ENCODE assay signal across 8 mouse cellular contexts in genomic region chr12:91748241-91748865, GRCm38 (mm10). TPM values are rescaled to one million over a fixed set of nuclear protein-coding genes. Genes with fewer than 3 reads are reported as not detected.
A peak's percentile ranks its signal among the peaks of the same experiment; 100 is the strongest.
DNase-seq lines count a peak whose midpoint lies in the region; ATAC-seq and TF ChIP-seq lines count a peak whose summit lies in the region.

No protein-coding gene starts in this region.

- TF ChIP-seq CTCF in liver, embryonic 14.5 days (IDR thresholded peaks at IDR 0.05; ENCODE audit: low read depth): no peak

- peak overlapping the region; percentile 27; the same call in 1 of the 2 replicates for H3K9ac ChIP-seq in liver, embryonic 14.5 days (replicated peaks)

- TF ChIP-seq EP300 in liver, embryonic 14.5 days (IDR thresholded peaks at IDR 0.05; ENCODE audit: low read depth): 0 out of 2 replicates have a peak, but pooled peaks have one; percentile 7

- no peak for ATAC-seq in cerebellum, adult (ENCODE audit: insufficient number of reproducible peaks, low FRiP score, low TSS enrichment)
- ATAC-seq in granulocyte monocyte progenitor cell, adult 5-6 weeks (replicated peaks; ENCODE audit: poor library complexity, severe bottlenecking): peak; percentile 76
- peak; percentile 12 for ATAC-seq in liver, embryonic 14.5 days (ENCODE audit: insufficient read depth)

- peak; percentile 51 to 59 for DNase-seq in cerebellum, postnatal 10 days
- DNase-seq in lung, postnatal 25 days (ENCODE audit: low spot score): peak; percentile 18
- DNase-seq in lung, adult 18-20 months: no peak
- peak in 1 of 3 experiments; percentile 37 for DNase-seq in liver, embryonic 14.5 days (ENCODE audit: low read depth in 3 of 3, low spot score in 3 of 3)
- DNase-seq in embryo, embryonic 10.5 days (ENCODE audit: low spot score): no peak
- no peak for DNase-seq in thymus, postnatal 14 days

- peak overlapping the region; percentile 47 for H3K4me2 ChIP-seq in liver, embryonic 14.5 days (ENCODE audit: low read depth)

- no peaks in the 10 kb centered on the region for H3K9me3 ChIP-seq in liver, embryonic 14.5 days (ENCODE audit: control insufficient read depth, low read length)

- peak overlapping the region; percentile 55 for H3K27ac ChIP-seq in liver, embryonic 14.5 days

- H3K27me3 ChIP-seq in liver, embryonic 14.5 days (ENCODE audit: control insufficient read depth, insufficient read depth, low read length): no peaks in the 10 kb centered on the region

- H3K4me1 ChIP-seq in liver, embryonic 14.5 days (replicated peaks; ENCODE audit: control insufficient read depth in 2 of 2, insufficient read depth in 2 of 2, low read length in 1 of 2): peaks cover 51 to 59% of the 10 kb centered on the region in 2 experiments

- peaks cover 2% of the 10 kb centered on the region for H3K36me3 ChIP-seq in liver, embryonic 14.5 days (replicated peaks; ENCODE audit: control insufficient read depth, insufficient read depth, low read depth)

- no peak overlapping the region for H3K4me3 ChIP-seq in liver, embryonic 14.5 days (ENCODE audit: insufficient read depth in 1 of 2, low read depth in 2 of 2, low read length in 2 of 2)

- WGBS in liver, embryonic 14.5 days (ENCODE audit: insufficient replicate concordance): 39% methylated on average over 18 of the region's 18 CpGs

RNA-seq across cellular contexts. Expression of gene Ston2, which starts 39.8 kb away (rescaled TPM):
- total RNA-seq in granulocyte monocyte progenitor cell, adult 5-6 weeks (2014; fragmentation: Nextera tagmentation): 7.6 and 17.4 TPM in 2 replicates
- total RNA-seq in granulocyte monocyte progenitor cell, adult 5-6 weeks (2017): 2.9 and 6.9 TPM in 2 replicates
- polyA plus RNA-seq in liver, embryonic 14.5 days (2012; rRNA removed): 21.6 and 26.6 TPM in 2 replicates
- 15.4 and 16.9 TPM in 2 replicates for polyA plus RNA-seq in liver, embryonic 14.5 days (2014; fragmentation: Nextera tagmentation; extraction: Ambion mirVana)

Comparison
In these comparisons a context has a peak if more than half of its experiments do, and no peak if none do; other contexts are left out.
1. DNase-seq: peak in cerebellum, postnatal 10 days (2 of 2) and lung, postnatal 25 days (single experiment); none in lung, adult 18-20 months (0 of 2), embryo, embryonic 10.5 days (single experiment) and thymus, postnatal 14 days (single experiment).